Mouse (Mus musculus) ES-E14 (cell line): ENCODE data around the gene Stxbp5l.

ENCODE experiments used
- HCFC1 ChIP-seq: IDR thresholded peaks from 2 replicates; pipeline ENCODE4 v1.6.1; 2012; ENCODE audit warnings: low read length, inconsistent platforms, borderline replicate concordance; ENCODE audit not compliant: insufficient read depth
- MAFK ChIP-seq: IDR thresholded peaks from 2 replicates; pipeline ENCODE4 v1.6.1; 2014; ENCODE audit warnings: mild to moderate bottlenecking, low read depth, low read length, inconsistent platforms; ENCODE audit not compliant: insufficient read depth

DNA sequence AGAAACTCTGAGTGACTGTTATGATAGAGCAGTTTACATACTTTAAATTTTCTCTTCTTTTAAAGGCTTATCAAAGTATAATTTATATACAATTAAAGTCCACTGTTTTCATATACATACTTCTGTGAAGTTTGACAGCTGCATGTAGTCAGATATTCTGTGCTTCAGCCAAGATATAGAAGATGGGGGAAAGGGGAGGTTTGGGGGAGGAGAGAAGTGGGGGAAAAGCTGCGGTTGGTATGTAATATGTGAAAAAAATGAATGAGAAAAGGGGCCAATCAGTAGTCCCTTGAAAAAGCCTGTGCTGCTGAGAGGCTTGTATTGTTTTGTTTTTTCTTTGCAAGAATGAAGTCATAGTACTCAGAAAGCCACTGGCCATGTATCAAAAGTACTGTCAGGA lies 295.1 kb downstream of the Stxbp5l start:
- TF ChIP-seq HCFC1 (no peak), MAFK (no peak)
